Mouse (Mus musculus): ENCODE measurements around the gene Tcirg1. TPM values are rescaled to one million over a fixed set of nuclear protein-coding genes. Genes with fewer than 3 reads are reported as not detected.

Gene Tcirg1
- total RNA-seq, 2 experiments from 2014 or later, result 15.7 to 19.6 TPM

GRCm38 (mm10) chr19:3904363-3904675 is 2.6 kb downstream of the Tcirg1 start:
- no peak for DNase-seq (ENCODE audit: low spot score in 2 of 2)
- intact Hi-C loops (cut with DNase I), result no loop called here

- DNase-seq (ENCODE audit: low spot score in 2 of 2), result no peak
- intact Hi-C loops (cut with DNase I), result no loop called here
These were observed 3.1 kb downstream of the Tcirg1 start for GRCm38 (mm10) chr19:3903648-3904362.

- intact Hi-C loops (cut with DNase I), result no loop called here
- DNase-seq (ENCODE audit: low spot score in 2 of 2), result no peak
These were observed 4.0 kb downstream of the Tcirg1 start for GRCm38 (mm10) chr19:3902966-3903365.

GRCm38 (mm10) chr19:3899618-3900017 is 7.3 kb downstream of the Tcirg1 start:
- no peak for DNase-seq (ENCODE audit: low spot score in 2 of 2)
- intact Hi-C loops (cut with DNase I), result no loop called here

GRCm38 (mm10) chr19:3898952-3899351 is 8.0 kb downstream of the Tcirg1 start:
- DNase-seq (ENCODE audit: low spot score in 2 of 2), result no peak
- intact Hi-C loops (cut with DNase I), result no loop called here

- DNase-seq (ENCODE audit: low spot score in 2 of 2), result no peak
- intact Hi-C loops (cut with DNase I), result no loop called here
These were observed 9.4 kb downstream of the Tcirg1 start for GRCm38 (mm10) chr19:3897557-3897956.

- DNase-seq (ENCODE audit: low spot score in 2 of 2), result no peak
- intact Hi-C loops (cut with DNase I), result no loop called here
These were observed 10.7 kb downstream of the Tcirg1 start for GRCm38 (mm10) chr19:3896208-3896607.

- no peak for DNase-seq (ENCODE audit: low spot score in 2 of 2)
- intact Hi-C loops (cut with DNase I), result no loop called here
These were observed 11.7 kb downstream of the Tcirg1 start for GRCm38 (mm10) chr19:3895171-3895631.

- no peak for DNase-seq (ENCODE audit: low spot score in 2 of 2)
- intact Hi-C loops (cut with DNase I), result no loop called here
These were observed 12.6 kb downstream of the Tcirg1 start for GRCm38 (mm10) chr19:3894294-3894693.

- intact Hi-C loops (cut with DNase I), result no loop called here
- no peak for DNase-seq (ENCODE audit: low spot score in 2 of 2)
These were observed 13.3 kb downstream of the Tcirg1 start for GRCm38 (mm10) chr19:3893545-3894116.

- intact Hi-C loops (cut with DNase I), result no loop called here
- no peak for DNase-seq (ENCODE audit: low spot score in 2 of 2)
These were observed 16.8 kb downstream of the Tcirg1 start for GRCm38 (mm10) chr19:3890181-3890580.

- no peak for DNase-seq (ENCODE audit: low spot score in 2 of 2)
- intact Hi-C loops (cut with DNase I), result no loop called here
These were observed 17.8 kb downstream of the Tcirg1 start for GRCm38 (mm10) chr19:3889096-3889495.

GRCm38 (mm10) chr19:3884325-3884990 is 22.5 kb downstream of the Tcirg1 start:
- no peak for DNase-seq (ENCODE audit: low spot score in 2 of 2)
- intact Hi-C loops (cut with DNase I), result no loop called here

GRCm38 (mm10) chr19:3882214-3882613 is 24.7 kb downstream of the Tcirg1 start:
- DNase-seq (ENCODE audit: low spot score in 2 of 2), result no peak
- intact Hi-C loops (cut with DNase I), result no loop called here

- no peak for DNase-seq (ENCODE audit: low spot score in 2 of 2)
- intact Hi-C loops (cut with DNase I), result no loop called here
These were observed 26.7 kb downstream of the Tcirg1 start for GRCm38 (mm10) chr19:3880054-3880848.

- no peak for DNase-seq (ENCODE audit: low spot score in 2 of 2)
- intact Hi-C loops (cut with DNase I), result no loop called here
These were observed 31.9 kb downstream of the Tcirg1 start for GRCm38 (mm10) chr19:3875045-3875444.

GRCm38 (mm10) chr19:3872373-3872772 is 34.6 kb downstream of the Tcirg1 start:
- intact Hi-C loops (cut with DNase I), result no loop called here
- no peak for DNase-seq (ENCODE audit: low spot score in 2 of 2)

GRCm38 (mm10) chr19:3871468-3871867 is 35.5 kb downstream of the Tcirg1 start:
- DNase-seq (ENCODE audit: low spot score in 2 of 2), result no peak
- intact Hi-C loops (cut with DNase I), result no loop called here

- DNase-seq (ENCODE audit: low spot score in 2 of 2), result no peak
- intact Hi-C loops (cut with DNase I), result no loop called here
These were observed 38.6 kb downstream of the Tcirg1 start for GRCm38 (mm10) chr19:3868290-3868689.

GRCm38 (mm10) chr19:3864960-3865359 is 42.0 kb downstream of the Tcirg1 start:
- intact Hi-C loops (cut with DNase I), result no loop called here
- no peak for DNase-seq (ENCODE audit: low spot score in 2 of 2)
